Mouse (Mus musculus): Measurements from ENCODE around the gene Ezh1. TPM values are rescaled to one million over a fixed set of nuclear protein-coding genes. Genes with fewer than 3 reads are reported as not detected.
A peak's percentile ranks its signal among the peaks of the same experiment; 100 is the strongest.
"Not testable (repeated sequence)": the region's sequence is repeated elsewhere in the genome, so short reads cannot be mapped to it uniquely, and the experiment has no call there.

The Ezh1 gene
- total RNA-seq, 2 experiments from 2014 or later: 17.8 to 18.9 TPM

DNA sequence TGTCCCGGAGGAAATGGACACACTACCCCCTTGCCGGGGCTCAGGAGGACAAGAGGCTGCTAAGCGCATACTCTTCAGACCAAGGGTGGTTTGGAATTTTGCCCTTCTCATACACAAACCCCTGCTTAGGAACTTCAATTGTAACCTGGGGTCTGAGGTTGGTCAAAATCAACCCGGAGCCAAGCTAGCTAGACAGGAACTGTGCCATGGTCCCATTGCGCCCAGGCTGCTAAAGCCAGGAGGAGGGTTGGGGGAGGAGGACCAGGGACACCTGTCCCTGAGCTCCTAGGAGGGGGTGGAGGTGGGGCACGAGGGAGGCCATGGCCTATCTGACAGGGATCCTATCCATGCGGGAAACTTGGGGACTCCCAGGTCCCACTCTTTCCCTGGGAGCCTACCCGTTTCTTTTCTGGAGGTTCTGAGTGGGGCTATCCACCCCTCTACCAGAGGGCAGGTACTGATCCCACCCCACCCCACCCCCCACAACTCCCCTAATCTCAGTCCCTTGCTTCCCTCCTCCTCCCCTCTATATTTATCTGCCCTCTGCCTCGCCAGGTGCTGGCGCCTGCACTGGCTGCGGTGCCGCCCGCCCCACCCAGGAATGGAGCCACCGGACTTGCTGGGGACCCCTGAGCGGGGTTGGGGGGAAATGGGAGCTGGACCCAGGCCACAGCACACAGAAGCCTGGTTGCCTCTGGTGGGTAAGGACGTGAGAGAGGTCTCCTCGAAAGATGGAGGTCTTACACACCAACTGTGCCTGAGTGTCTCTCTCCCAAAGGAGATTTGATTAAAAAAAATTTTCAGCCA is 56.8 kb downstream of the Ezh1 start:
- DNase-seq: peak; percentile 59

DNA sequence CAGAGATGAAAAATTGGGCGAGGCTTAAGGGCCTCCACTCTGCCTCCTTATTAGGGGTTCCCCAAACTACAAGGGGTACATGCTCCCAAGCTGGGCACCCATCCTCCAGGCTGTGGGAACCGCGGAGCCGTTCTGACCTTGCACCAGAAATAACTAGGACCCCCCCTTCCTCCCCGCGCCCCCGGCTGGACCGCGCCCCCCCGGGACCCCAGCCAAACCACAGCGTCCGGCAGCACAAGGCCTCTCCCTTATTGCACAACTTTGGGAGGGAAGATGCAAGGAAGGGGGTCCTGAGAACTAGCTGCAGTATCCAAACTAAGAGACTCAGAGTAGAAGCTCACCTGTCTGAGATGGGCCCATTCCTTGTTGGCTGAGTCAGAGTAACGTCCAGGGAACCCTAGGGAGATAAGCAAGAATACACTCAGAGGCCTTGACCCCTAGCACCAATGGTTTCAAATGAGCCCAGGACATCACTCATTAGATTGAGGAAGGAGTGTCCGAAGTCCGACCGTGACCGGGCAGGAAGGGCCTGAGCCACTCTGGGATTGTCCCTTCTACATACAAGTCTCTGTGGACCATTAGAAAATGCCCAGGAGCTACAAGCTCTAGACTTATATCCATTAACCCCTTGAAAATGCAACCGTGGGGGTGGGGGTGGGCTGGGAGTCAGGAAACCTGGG is 57.8 kb downstream of the Ezh1 start:
- DNase-seq: peak; percentile 57

DNA sequence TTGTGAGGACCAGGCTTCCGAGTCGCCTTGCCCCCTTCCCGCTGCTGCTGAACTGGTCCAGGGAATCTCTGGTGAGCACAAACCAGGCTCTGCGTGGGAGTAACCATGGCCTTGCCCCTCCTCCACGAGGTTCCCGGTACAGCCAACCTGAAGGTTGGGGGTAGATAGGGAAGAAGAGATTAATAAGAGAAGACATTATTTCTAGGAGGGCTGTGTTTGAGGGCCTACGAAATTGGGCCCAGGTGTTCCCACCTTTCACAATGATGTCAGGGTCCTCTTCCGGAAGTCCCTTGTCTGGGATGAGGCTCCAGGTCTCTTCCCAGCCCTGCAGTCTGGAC is 58.3 kb downstream of the Ezh1 start:
- no peak for DNase-seq

DNA sequence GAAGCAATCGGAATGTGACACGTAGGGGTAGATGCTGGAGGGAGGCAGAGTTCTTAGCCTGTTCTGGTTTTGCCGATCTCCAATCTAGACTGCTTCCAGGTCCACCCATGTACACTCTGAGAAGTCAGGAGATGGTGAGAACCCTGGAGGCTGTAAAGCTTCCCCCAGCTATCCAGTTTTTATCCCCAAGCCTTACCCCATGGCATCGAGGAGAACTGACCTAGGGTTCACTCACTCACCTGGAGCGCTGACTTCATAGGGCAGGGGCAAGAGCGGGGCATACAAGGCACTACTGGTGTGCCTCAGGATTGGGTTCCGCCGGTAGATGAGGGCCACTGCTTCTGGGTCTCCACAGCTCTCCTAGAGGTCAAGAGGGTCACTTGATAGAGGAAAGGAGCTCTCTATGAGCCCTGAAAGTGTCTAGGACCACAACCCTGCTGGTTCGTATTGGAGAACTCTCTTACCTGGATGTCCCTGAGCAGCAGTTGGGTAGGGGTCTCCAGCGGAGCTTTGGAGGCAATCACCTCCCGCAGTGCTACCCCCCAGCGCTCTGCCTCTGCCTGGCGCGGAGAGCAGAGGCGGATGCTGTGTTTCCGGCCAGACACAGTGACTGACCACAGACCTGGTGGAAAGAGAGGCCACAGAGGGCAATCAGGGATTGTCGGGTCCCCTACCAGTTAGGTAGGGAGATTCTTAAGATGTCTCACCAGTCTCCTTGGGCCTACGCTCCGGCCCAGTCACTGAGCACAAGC is 58.9 kb downstream of the Ezh1 start:
- no peak for DNase-seq

DNA sequence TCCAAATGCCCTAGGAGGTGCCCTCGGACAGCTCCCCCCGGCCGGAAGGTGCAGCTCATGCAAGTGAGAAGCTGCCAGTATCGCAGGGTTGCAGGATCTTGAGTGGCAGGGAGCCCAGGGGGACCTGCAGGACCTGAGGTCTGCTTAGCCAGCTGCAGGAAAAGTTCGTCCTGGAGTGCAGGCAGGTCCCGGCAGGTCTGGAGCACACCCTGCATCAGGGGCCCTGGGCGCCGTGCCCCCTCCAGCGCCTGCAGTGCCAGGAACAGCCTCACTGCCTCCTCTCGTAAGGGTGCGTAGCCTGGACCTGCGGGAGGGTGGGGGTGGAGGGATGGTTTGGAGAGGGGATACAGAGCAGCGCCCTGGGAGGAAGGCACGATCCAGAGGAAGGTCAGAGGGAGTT is 59.9 kb downstream of the Ezh1 start:
- DNase-seq: no peak

DNA sequence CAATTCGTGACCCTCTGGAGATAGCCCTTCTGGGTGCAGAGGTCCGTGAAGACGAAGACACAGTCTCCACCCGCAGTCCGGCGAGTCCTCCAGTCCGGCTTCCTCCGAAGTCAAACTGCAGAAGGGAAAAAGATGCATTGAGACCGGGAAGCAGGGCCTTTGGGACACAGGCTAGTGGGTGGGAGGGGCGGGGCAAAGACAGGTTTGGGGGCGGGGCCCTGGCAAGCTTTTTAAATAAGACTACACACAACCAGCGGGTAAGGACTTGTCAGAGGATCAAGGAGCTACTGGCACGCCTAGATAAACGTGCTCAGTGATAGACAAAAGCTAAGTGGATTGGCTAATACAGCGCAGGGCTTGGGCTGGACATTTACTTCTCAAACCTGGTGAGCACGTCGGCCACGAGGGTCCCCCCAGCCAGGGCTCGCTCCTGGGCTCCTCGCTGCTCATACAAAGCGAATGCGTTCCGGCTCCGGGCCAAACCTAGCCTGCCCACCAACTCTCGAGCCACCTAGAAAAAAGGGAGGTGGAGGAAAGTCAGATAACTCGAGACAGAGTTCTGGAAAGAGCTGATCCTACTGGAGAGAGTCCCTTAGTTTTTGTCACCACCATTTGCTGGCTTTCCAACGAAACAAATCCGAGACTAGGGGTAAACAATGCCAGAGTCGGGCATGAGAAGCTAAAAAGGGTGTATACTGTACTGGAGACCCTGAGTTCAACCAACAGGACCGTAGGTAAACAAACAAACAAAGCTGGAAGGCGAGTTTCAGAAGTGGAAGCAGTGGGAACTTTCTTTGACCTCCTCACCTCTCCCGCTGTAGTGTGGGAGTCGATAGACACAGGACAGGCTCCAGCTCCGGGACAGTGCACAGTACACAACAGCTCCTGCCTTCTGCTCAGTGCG is 61.3 kb downstream of the Ezh1 start:
- no peak for DNase-seq

DNA sequence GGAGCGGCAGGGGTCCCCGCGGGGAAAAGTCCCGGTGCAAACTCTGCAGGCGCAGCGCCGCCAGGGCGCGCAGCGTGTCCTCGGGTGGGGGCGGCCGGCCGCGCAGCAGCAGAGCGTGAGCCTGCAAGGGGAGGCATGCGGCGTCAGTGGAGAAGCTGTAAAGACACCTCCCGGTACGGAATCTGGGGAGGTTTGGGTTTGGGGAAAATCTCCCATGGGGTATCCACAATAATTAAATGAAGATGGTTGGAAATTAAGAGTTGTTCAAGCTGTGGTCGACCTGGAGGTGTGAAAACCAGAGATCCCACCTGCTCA is 62.0 kb downstream of the Ezh1 start:
- no peak for DNase-seq

DNA sequence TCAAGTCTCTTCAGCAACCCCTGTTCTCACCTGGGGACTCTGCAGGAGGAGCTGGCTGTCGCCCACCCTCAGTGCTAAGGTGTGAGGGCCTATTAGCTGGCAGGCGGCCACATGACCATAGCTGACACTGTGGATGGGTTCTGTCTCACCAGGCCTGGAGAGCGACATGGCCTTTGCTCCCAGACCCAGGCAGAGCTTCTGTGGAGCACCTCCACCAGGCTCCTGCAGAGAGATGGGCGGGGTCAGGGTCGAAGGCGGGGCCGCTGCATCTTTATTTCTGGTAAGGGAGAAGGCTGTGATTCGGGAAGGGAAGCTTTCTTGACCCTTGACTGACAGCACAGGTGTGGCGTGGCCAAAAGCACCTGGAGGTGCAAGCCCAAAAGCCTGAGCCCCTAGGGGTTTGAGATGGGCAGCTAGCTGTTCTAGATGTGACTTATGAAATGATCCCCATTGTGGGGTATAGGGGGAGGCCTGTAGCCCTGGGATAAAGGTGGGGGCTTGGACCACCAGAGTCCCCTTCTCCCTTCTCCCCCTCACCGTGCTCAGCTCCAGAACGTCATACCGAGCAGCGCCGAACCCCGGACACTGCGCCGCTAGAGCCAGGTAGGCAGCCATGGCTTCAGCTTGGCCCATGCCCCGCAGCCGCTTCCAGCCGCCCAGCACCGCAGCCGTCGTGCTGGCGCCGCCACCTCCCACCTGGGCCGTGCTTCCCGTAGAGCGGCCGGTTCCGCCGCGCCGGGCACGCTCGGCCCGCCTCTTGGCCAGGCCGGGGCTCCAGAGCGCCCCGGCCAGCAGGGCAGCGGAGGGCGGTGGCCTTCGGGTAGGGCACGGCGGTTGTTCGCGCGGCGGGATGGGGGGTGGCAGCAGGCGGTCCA is 62.5 kb downstream of the Ezh1 start:
- DNase-seq: no peak

DNA sequence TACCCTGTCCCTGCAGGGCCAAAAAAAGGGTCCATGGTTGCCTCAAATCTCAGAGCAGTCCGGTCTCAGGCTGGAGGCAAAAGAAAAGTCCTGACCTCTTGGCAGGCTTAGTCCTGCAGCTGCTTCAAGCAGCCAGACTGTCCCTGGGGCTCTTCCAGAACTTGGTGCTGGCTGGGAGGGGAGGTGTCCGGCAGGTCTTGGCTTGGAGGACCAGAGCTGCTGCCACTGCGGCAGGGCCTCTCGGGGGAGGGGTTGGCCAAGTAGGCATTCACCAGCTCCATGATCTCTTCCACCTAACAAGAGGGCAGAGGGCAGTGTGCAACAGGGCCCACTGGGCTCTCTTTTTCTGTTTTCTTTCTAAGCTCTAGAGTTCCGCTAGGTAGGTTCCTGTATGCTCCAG is 63.5 kb downstream of the Ezh1 start:
- DNase-seq: peak; percentile 91

DNA sequence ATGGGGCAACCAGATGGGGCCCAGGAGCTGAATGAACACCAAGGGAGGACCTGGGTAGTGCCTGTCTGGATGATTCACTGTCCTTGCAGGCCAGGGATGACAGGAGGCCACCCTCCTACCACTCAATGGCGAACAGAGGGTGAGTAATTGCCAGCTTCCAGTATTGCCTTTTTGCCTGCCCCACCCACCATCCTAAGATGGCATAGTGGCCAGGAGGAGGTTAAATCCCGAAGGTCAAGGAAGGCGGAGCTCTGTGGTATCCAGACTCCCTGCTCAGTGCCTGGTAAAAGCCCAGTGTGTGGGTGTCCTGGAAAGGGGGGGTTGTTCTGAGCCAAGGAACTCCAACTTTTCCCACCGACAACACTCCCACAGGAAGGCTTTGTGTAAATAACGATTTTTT is 64.0 kb downstream of the Ezh1 start:
- DNase-seq: no peak

DNA sequence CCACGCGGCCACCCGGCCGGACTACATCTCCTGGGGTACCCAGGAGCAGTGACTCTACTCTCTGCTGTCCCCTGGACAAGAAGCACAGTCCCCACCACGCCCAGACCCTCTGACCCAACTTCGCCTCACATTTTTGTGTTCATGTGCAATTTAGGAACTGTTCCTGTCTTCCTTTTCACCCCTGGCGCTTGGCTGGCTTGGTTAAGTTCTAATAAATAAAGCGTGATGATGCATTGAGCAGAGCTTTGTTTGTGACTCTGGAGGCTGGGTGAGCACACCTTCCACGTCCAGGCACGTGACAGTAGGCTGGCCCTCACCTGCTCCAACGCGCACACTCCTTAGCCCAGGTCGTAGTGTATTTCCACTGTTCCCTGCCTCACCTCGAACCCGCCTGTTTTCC is 64.7 kb downstream of the Ezh1 start:
- no peak for DNase-seq

DNA sequence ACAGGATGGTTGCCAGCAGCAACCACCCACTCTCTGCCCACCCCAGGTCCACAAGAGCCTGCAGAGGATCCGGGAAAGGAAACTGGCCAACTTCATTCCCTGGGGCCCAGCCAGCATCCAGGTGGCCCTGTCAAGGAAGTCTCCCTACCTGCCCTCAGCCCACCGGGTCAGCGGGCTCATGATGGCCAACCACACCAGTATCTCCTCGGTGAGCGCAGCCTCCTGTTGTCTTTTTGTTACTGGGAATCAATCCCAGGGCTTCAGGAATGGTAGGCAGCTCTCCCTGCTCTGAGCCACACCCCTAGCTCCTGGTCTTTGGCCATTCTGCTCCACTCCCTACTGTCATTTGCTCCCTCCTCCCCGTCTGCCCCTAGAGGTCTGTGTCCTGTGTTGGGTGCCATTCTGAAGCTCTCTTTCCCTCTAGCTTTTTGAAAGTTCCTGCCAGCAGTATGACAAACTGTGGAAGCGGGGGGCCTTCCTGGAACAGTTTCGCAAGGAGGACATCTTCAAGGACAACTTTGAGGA is 65.2 kb downstream of the Ezh1 start:
- not testable (repeated sequence) for DNase-seq

DNA sequence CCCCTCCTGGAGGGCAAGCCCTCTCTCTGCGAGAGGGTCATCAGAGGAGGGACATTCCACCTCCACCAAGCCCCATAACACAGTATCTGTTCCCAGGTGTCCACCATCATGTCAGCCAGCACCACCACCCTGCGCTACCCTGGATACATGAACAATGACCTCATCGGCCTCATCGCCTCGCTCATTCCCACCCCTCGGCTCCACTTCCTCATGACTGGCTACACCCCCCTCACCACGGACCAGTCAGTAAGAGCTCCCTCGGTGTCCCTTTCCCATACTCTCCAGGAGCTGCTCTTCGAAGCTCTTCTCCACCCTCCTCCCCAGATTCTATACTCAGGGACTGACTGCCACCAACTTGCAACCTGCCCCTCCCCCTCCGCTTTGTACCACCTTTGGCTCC is 66.1 kb downstream of the Ezh1 start:
- DNase-seq: not testable (repeated sequence)

DNA sequence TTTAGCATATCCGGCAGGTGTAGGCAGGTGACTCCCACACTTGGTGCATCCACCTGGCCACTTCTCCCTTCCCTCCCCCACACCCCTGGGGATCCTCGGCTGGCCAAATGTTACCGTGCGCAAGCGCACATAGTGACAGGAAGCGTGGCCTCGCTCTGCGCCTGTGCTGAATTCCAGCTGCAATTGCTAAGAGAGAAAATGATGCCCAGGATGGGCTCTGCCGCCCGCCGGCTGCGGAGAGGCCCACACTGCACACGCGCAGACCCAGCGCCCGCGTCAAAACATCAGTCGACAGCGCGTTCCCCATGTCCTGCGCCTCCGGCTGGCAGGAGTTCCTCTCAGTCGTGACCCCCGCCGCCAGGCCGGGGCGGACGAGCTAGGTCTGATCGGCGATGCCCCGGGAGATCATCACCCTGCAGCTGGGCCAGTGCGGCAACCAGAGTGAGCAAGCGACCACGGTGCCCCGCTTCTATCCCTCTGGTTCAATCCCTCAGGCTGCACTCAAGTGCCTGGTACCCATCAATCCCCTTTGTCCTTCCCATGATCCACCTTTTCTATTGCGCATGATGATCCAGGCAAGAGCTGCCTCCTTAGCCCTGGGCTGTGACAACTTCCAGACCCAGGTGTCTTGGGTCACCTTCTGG is 70.4 kb downstream of the Ezh1 start, which contains the start of gene Tubg2:
Gene Tubg2 (plus strand): TSS at position 180 of the 644 bp plus-strand sequence.
- peak; percentile 48 for DNase-seq

DNA sequence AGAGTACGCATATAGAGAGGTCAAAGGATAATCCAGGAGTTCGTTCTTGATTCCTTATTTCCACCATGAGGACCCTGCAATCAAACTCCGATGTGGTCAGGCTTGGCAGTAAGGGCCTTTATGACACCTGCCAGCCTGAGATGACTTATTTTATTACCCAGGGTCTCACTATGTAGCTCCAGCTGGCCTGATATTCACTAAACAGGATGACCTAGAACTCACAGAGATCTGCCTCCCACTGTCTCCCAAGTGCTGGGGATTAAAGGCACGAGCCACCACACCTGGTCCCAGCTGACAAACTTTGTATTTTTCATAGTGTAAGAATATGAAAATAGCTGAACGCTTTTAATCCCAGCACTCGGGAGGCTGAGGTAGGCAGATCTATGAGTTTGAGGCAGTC is 71.1 kb downstream of the Ezh1 start:
- DNase-seq: no peak

DNA sequence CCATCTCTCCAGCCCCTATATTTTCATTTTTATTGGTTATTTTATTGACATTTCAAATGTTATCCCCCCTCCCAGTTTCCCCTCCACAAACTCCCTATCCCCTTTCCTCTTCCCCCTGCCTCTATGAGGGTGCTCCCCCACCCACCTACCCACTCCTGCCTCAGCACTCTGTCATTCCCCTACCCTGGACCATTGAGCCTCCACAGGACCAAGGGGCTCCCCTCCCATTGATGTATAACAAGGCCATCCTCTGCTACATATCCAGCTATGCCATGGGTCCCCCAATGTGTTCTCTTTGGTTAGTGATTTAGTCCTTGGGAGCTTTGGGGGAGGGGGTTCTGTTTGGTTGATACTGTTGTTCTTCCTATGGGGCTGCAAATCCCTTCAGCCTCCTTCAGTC is 71.6 kb downstream of the Ezh1 start:
- DNase-seq: no peak

DNA sequence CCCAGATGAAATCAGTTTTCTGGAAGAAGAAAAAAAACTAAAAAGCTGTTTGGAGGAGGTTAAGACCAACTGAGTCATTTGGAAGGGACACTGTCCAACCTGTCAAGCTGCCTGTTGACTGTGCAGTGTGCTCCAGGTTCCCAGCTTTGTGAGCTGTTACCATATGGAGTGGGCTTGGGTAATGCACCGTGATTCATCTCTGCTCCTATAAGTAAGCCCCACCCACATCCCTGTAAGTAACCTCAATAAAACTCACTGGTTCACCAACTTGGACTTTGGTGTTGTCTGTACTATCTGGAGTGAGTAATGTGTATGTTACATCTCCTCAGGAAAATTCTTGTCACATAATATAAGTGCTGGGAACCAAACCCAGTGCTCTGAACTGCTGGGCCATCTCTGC is 73.4 kb downstream of the Ezh1 start:
- DNase-seq: no peak

DNA sequence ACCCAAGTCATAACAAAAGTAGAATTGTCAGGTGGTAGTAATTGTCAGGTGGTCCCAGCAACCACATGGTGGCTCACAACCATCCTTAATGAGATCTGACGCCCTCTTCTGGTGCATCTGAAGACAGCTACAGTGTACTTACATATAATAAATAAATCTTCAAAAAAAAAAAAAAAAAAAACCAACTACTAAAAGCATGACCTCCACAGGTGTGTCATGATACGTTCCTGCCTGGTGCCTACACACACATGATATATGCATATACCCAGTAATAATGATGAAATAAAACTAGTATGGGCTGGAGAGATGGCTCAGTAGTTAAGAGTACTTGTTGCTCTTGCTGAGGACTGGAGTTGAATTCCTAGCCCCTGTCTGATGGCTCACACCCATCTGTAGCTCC is 75.2 kb downstream of the Ezh1 start:
- DNase-seq: no peak

DNA sequence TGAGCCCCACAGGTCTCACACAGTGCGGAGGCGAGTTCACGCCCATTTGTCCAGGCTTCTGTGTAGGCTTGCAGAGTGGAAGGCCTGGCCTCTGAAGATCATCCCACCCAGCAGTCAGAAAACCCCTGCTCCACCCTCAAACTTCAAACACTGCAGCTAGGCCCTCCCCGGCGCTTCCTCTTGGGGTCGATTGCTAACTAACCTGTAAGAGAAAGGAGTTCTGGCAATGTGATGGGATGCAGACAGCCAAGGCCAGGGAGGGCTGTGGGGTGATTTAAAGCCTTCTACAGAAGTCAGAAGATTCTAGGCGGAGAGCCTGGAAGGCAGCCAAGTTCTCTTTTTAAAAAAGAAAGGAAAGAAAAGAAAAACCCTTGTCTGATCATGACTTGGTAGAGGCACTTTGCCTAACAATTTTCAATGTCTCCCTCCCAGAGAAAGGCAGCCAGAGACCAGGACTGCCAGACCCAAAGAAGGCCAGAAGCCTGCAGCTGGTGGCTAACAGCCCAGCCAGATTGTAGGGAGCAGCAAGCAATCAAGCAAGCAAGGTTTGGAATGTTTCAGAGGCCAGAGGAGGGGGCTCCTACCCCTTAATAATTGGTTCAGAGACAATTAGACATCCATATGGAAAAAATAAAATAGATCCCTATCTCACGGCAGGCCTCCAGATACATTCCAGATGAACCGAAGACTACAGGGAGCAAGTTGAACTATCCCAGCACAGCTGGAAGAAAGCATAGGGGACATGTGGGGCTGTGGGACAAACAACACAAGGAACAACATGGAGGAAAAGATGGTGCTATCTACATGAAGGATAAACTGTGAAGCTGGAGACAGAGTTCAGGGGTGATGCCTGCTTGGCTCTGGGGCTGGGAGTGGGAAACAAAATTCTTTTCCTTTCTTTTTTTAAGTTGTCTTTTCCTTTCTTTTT is 76.8 kb downstream of the Ezh1 start:
- DNase-seq: peak; percentile 54

Data from gastrocnemius, postnatal 25 days (tissue).